Mouse (Mus musculus) stomach, adult 2 months (tissue): ENCODE results near the gene Tfpt. TPM values are rescaled to one million over a fixed set of nuclear protein-coding genes. Genes with fewer than 3 reads are reported as not detected.

Source experiments
- polyA plus RNA-seq: library from polyadenylated mRNA; depleted of rRNA; stranded (reverse); fragments of >200 nt; gene quantifications from 2 replicates; pipeline ENCODE4 v1.2.3, GENCODE M21; 2012; rRNA removed

Tfpt gene
- polyA plus RNA-seq: 2.4 and 2.6 TPM in 2 replicates

DNA sequence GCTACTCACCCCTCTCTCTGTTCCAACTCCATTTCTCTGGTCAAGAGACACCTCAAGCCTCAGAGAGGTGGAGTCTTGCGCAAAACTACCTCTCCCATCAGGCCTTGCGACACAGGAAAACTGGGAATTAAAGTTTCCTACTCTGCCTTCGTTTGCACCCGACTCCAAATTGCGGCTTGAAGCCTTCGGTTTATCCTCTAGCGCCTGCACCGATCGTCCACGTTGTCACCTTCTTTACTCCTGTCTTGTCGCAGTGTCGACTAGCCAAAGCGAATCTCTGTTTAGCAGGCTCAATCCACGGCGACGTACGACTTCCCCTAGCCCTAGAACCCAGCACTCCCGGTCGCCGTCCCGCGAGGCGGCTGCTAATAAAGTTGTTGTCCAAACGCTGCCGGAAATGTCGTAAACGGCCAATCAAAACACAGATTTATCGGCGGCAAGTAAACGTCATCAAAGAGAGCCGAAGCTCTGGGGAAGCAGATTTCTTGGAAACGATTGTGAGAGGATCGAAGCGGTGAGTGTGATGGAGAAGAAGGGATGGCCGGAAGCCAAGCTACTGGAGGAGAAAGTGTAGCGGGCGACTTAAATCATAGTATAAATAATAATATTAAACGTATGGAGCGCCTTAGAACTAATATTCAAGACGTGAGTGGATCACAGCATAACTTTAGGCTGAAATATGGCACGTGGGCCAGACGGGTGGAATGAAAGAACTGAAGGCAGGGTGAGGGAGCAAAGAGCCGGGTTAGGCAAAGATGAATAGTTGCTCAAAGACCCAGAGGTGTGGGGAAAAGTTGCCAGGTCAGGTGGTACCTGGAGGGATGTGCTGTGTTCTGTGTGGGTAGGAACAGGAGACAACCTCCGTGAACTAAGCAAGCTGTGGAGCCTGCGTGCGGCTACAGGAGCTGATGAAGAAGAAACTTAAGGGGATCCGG lies at the start of gene Tfpt, which contains the start of gene Prpf31:
Tfpt (minus strand) TSS at position 387 of the 935 bp plus-strand sequence.
Prpf31 (plus strand) TSS at position 443 of the 935 bp plus-strand sequence.

DNA sequence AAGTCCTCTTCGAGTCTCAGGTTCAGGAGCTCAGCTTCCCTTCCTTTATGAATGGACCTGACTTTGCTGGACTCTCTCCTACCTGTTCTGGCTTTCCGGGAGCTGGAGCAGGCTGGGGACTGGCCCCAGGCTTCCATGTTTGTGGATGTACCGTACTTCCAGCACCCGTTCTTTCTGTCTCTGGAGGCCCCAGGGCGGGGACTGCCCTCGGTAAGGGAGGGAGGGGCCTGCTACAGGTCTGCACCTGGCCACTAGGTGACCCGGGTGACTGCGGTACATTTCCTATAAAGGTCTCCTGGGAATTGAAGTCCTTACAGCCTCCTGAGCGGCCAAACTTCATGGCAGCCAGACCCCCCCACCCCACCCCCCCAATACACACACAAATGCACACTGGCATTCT lies 47.6 kb upstream of the Tfpt start, which contains the start of gene Tmc4:
Tmc4 (minus strand) TSS at position 212 of the 400 bp plus-strand sequence.

DNA sequence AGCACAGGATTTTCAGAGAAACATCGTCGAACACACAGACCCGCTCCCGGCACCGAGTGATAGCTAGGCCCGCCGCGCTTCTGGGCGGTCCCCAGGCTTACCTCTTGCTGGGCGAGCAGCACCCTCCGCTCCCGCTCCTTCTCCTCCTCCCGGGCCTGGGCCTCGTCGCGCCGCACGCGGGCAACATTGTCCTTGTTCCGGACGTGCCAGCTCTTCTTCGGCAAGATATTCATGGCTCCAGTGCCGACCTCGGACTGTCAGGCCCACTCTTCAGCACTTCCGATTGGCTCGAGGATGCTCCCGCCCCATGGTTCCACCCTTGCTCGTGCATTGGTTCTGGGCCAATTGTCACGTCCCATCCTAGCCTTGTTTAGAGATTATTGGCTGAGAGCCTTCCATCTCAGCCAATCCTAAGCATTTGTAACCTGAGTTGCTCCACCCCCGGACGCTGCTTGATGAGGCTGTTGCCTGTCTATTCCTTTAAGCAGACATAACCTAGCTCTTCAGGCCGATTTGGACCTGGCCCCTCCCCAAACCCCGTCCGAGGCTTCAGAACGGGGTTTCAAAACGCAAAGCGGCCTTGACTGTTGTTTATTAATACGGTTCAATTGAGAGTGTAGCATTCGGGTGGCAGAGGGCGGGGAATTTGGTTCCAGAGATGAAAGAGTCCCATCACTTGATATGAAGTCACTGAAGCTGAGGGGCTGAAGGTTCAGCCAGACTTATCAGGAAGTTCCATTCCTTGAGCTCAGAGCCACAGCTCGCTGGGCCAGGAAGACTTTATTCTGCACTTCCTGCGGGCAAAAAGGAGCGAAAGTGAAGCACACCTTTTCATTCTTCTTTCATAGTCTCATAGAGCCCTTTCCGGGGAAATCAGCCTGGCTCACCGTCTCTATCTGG lies 35.7 kb upstream of the Tfpt start, which contains the start of gene Leng1:
Leng1 (minus strand) TSS at position 626 of the 900 bp plus-strand sequence.

GRCm38 (mm10) chr7:3644672-3645487 lies 15.2 kb upstream of the Tfpt start, which contains the start of gene Cnot3:
Cnot3 (plus strand) TSS chr7:3645268.

DNA sequence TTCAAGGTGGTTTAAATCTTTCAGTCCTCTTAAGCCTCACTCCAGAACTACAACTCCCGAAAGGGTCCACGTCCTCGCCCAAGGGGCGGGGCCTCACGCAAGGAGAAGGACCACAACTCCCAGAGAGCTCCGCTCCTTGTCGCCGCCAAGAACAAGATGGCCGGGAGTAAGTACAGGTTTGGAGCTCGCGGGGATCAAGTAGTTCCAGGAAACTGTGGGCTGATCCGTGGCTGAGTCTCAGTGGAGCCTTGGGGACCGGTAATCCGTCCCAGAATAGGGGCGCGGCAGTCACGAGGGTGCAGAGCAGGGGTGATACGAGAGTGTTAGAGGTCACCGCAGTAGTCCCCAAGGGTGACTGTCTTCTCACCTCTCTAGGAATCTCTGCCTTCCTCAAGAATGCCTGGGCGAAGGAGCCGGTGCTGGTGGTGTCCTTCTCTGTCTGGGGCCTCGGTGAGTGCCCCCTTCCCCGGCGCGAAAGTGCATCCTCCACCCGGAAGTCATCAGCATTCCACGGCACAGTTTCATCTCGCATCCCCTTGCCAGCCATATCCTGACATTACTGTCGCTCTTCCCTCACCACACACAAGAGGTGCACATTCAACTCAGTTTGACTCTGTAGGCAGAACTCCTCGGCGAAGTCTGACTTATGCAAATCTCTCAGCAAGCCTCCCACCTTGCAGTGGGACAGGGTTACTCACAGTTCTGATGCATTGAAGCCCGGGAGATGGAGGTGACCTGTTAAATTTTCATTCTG lies 12.3 kb downstream of the Tfpt start, which contains the start of gene Ndufa3:
Ndufa3 (plus strand) TSS at position 132 of the 754 bp plus-strand sequence.

DNA sequence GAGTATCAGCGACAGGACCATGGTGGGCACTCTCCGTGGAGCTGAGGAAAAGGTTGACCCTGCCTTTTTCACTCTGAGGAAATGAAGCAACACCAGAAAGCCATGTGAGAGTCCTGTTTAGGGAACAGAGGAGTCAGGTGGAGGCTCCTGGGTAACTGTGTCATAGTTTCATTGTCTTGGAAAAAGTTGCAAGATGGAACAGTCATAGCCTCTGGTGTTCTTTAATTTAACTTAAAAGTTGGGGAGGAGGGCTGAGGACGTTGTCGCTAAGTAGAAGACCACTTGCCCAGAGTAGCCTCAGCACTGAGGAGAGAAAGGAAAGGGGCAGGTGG lies 13.7 kb downstream of the Tfpt start, which contains the start of gene Oscar:
Oscar (minus strand) TSS at position 101 of the 332 bp plus-strand sequence.

Other genes starting within 250 kb of the Tfpt start
- 0.11 and 0.17 TPM in 2 replicates for gene Cacng8, start 239.2 kb downstream of the Tfpt start, polyA plus RNA-seq
- gene Cacng6, start 205.7 kb downstream of the Tfpt start, polyA plus RNA-seq: 0.18 and 0.81 TPM in 2 replicates
- gene Tarm1, start 127.3 kb downstream of the Tfpt start, polyA plus RNA-seq: 0.16 TPM in 1 of 2 replicates, not detected in the other
- 0.09 and 0.32 TPM in 2 replicates for gene Oscar, start 13.8 kb downstream of the Tfpt start, polyA plus RNA-seq
- gene Ndufa3, start 12.6 kb downstream of the Tfpt start, polyA plus RNA-seq: 219 and 251 TPM in 2 replicates
- gene Prpf31, start 56 bp upstream of the Tfpt start, polyA plus RNA-seq: 9.5 and 9.9 TPM in 2 replicates
- 47.8 and 48.8 TPM in 2 replicates for gene Cnot3, start 15.3 kb upstream of the Tfpt start, polyA plus RNA-seq
- gene Leng1, start 35.9 kb upstream of the Tfpt start, polyA plus RNA-seq: 0.84 and 1.1 TPM in 2 replicates
- 95.4 and 101 TPM in 2 replicates for gene Tmc4, start 47.6 kb upstream of the Tfpt start, polyA plus RNA-seq
- 78.1 and 115 TPM in 2 replicates for gene Tsen34, start 62.9 kb upstream of the Tfpt start, polyA plus RNA-seq
- 23.1 and 29.7 TPM in 2 replicates for gene Mboat7, start 63.6 kb upstream of the Tfpt start, polyA plus RNA-seq
- 246 and 271 TPM in 2 replicates for gene Rps9, start 74.1 kb upstream of the Tfpt start, polyA plus RNA-seq
- 3.5 and 4.8 TPM in 2 replicates for gene Pirb, start 90.5 kb upstream of the Tfpt start, polyA plus RNA-seq
- 0.12 and 0.18 TPM in 2 replicates for gene Gm15448, start 195.8 kb upstream of the Tfpt start, polyA plus RNA-seq
- 0.11 and 0.25 TPM in 2 replicates for gene Pira2, start 215.1 kb upstream of the Tfpt start, polyA plus RNA-seq